Mouse (Mus musculus) MEL-GATA-1-ER (cell line): ENCODE measurements at regions not wholly inside any gene's neighbourhood (a gene's known extent, or its start where the extent isn't known, plus 50 kb on each side); places are given as distances from the start of the nearest gene placed in this dataset.

Source experiments
- DNase-seq: peaks from one replicate; pipeline ENCODE4 v3.0.0-alpha.2; 2012; ENCODE audit warnings: low read depth; ENCODE audit errors: extremely low read depth

GRCm38 (mm10) chr12:95937705-95938104, 245.7 kb downstream of the Flrt2 start:
- DNase-seq: peak; percentile 49

- no peak for DNase-seq
These were observed 248.5 kb downstream of the Flrt2 start for GRCm38 (mm10) chr12:95940465-95941012.

- no peak for DNase-seq
These were observed 267.9 kb downstream of the Flrt2 start for GRCm38 (mm10) chr12:95959786-95960504.

GRCm38 (mm10) chr12:95960505-95960871, 268.5 kb downstream of the Flrt2 start:
- no peak for DNase-seq

- no peak for DNase-seq
These were observed 270.8 kb downstream of the Flrt2 start for GRCm38 (mm10) chr12:95962817-95963216.

- DNase-seq: no peak
These were observed 296.8 kb downstream of the Flrt2 start for GRCm38 (mm10) chr12:95988669-95989288.

GRCm38 (mm10) chr12:95994963-95995362, 302.9 kb downstream of the Flrt2 start:
- DNase-seq: no peak

- peak; percentile 6 for DNase-seq
These were observed 338.2 kb downstream of the Flrt2 start for GRCm38 (mm10) chr12:96030180-96030579.

GRCm38 (mm10) chr12:96075365-96075764, 383.3 kb downstream of the Flrt2 start:
- DNase-seq: no peak

GRCm38 (mm10) chr12:96090995-96091394, 399.0 kb downstream of the Flrt2 start:
- no peak for DNase-seq

GRCm38 (mm10) chr12:96106254-96106653, 414.2 kb downstream of the Flrt2 start:
- DNase-seq: no peak

GRCm38 (mm10) chr12:96114727-96115379, 422.8 kb downstream of the Flrt2 start:
- no peak for DNase-seq

GRCm38 (mm10) chr12:96117553-96117952, 425.5 kb downstream of the Flrt2 start:
- DNase-seq: no peak

- no peak for DNase-seq
These were observed 432.3 kb downstream of the Flrt2 start for GRCm38 (mm10) chr12:96124156-96124931.

GRCm38 (mm10) chr12:96129870-96130454, 437.9 kb downstream of the Flrt2 start:
- no peak for DNase-seq

GRCm38 (mm10) chr12:96130796-96131512, 438.9 kb downstream of the Flrt2 start:
- no peak for DNase-seq

GRCm38 (mm10) chr12:96134136-96134535, 442.1 kb downstream of the Flrt2 start:
- DNase-seq: no peak

- DNase-seq: no peak
These were observed 449.7 kb downstream of the Flrt2 start for GRCm38 (mm10) chr12:96141748-96142147.

GRCm38 (mm10) chr12:96154095-96154494, 462.1 kb downstream of the Flrt2 start:
- DNase-seq: no peak

- no peak for DNase-seq
These were observed 475.5 kb downstream of the Flrt2 start for GRCm38 (mm10) chr12:96167551-96167950.
